Mouse (Mus musculus) olfactory bulb, adult 2 months (tissue): ENCODE measurements around the gene Zfp119b.

Experiments used
- CTCF ChIP-seq: fragments of 200-500 bp; IDR thresholded peaks from 2 replicates; pipeline ENCODE4 v1.5.1; 2012; ENCODE audit warnings: low read depth, mild to moderate bottlenecking, low read length, moderate library complexity; ENCODE audit not compliant: insufficient read depth
- POLR2A ChIP-seq: fragments of 200-500 bp; IDR thresholded peaks from 2 replicates; pipeline ENCODE4 v1.6.1; 2012; ENCODE audit warnings: mild to moderate bottlenecking, low read depth, low read length, moderate library complexity; ENCODE audit not compliant: insufficient read depth

DNA sequence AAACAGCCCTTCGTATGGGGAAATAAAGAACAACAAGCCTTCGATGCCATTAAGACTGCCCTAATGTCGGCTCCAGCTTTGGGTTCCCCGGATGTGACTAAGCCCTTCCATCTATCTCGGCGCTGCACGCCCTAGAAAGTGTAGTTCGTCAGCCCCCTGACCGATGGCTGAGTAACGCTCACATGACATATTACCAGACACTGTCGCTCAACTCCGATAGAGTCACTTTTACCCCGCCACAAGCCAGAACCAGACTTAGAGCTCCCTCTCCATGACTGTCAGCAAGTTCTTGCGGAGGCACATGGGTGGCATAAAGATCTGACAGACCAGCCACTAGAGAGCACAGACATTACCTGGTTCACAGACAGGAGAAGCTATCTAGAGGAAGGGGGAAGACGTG is 16.1 kb downstream of the Zfp119b start:
- TF ChIP-seq CTCF (no peak), POLR2A (no peak)
